Mouse (Mus musculus) lung, adult 2 months (tissue): Measurements from ENCODE around the gene Nap1l1. TPM values are rescaled to one million over a fixed set of nuclear protein-coding genes. Genes with fewer than 3 reads are reported as not detected.
A peak's percentile ranks its signal among the peaks of the same experiment; 100 is the strongest.
"Not testable (repeated sequence)": the region's sequence is repeated elsewhere in the genome, so short reads cannot be mapped to it uniquely, and the experiment has no call there.

Source experiments
- DNase-seq: peaks from one replicate; pipeline ENCODE4 v3.0.0; 2022
- H3K4me1 ChIP-seq: fragments of 200-500 bp; 2 replicates; pipeline ENCODE4 v1.6.1; 2011; ENCODE audit warnings: low read length; ENCODE audit not compliant: control insufficient read depth, insufficient read depth
- H3K4me3 ChIP-seq: fragments of 200-500 bp; replicated peaks from 2 replicates; pipeline ENCODE3; 2011; ENCODE audit warnings: low read depth, mild to moderate bottlenecking, control low read depth, low read length; ENCODE audit errors: extremely low read depth
- CTCF ChIP-seq: fragments of 200-500 bp; IDR thresholded peaks from 2 replicates; pipeline ENCODE4 v1.5.1; 2011; ENCODE audit warnings: mild to moderate bottlenecking, low read length, control low read depth; ENCODE audit not compliant: insufficient read depth
- POLR2A ChIP-seq: fragments of 200-500 bp; IDR thresholded peaks from 2 replicates; pipeline ENCODE4 v1.6.1; 2011; ENCODE audit warnings: low read depth, mild to moderate bottlenecking, control low read depth, low read length, borderline replicate concordance; ENCODE audit errors: extremely low read depth
- WGBS: fragments of 180-500 bp; shearing (Covaris S2); methylation state at CpG from one replicate; pipeline ENCODE4 v1.1.7; 2018; 5-methylcytosine and 5-hydroxymethylcytosine counted together
- polyA plus RNA-seq: library from polyadenylated mRNA; depleted of rRNA; stranded (reverse); fragments of >200 nt; gene quantifications from 2 replicates; pipeline ENCODE4 v1.2.3, GENCODE M21; 2012; rRNA removed

Nap1l1 gene
- polyA plus RNA-seq: 10.8 and 20.7 TPM in 2 replicates

GRCm38 (mm10) chr10:111472686-111473510 lies at the start of gene Nap1l1:
Nap1l1 (plus strand) TSS chr10:111473223.
- peak; percentile 99 for DNase-seq
- TF ChIP-seq CTCF (no peak), POLR2A (peak; percentile 63; the same call in 1 of the 2 replicates)

GRCm38 (mm10) chr10:111426491-111426890 lies 46.5 kb upstream of the Nap1l1 start:
- Histone ChIP-seq H3K4me1 (peaks cover 3% of the 10 kb centered on the region; the same call in 1 of the 2 replicates), H3K4me3 (no peak overlapping the region)
- no peak for DNase-seq
- TF ChIP-seq POLR2A: no peak
- no peak for TF ChIP-seq CTCF
- WGBS: 76% methylated on average over 1 of the region's 1 CpGs

More at GRCm38 (mm10) chr10:111472686-111473510, at the start of gene Nap1l1:
- WGBS: 2% methylated on average over 75 of the region's 80 CpGs
- peak within 1 kb of the TSS; percentile 76 for H3K4me3 ChIP-seq
- peaks cover 6% of the 10 kb centered on the region for H3K4me1 ChIP-seq

GRCm38 (mm10) chr10:111433502-111433901 lies 39.5 kb upstream of the Nap1l1 start:
- Histone ChIP-seq H3K4me3 (no peak overlapping the region), H3K4me1 (no peaks in the 10 kb centered on the region)
- TF ChIP-seq POLR2A: no peak
- TF ChIP-seq CTCF: no peak
- no peak for DNase-seq
- WGBS: 85% methylated on average over 3 of the region's 3 CpGs

- no peak for TF ChIP-seq POLR2A
- TF ChIP-seq CTCF: no peak
- WGBS: 60% methylated on average over 3 of the region's 3 CpGs
- no peaks in the 10 kb centered on the region for H3K4me1 ChIP-seq
- H3K4me3 ChIP-seq: no peak overlapping the region
- no peak for DNase-seq
Measured at GRCm38 (mm10) chr10:111441034-111441440, 32.0 kb upstream of the Nap1l1 start.

GRCm38 (mm10) chr10:111444199-111444598 lies 28.8 kb upstream of the Nap1l1 start:
- TF ChIP-seq POLR2A (no peak), CTCF (no peak)
- 38% methylated on average over 9 of the region's 9 CpGs for WGBS
- DNase-seq: no peak
- Histone ChIP-seq H3K4me1 (no peaks in the 10 kb centered on the region), H3K4me3 (no peak overlapping the region)

GRCm38 (mm10) chr10:111445939-111446671 lies 26.9 kb upstream of the Nap1l1 start:
- WGBS: 21% methylated on average over 9 of the region's 9 CpGs
- TF ChIP-seq CTCF (no peak), POLR2A (no peak)
- Histone ChIP-seq H3K4me3 (no peak overlapping the region), H3K4me1 (no peaks in the 10 kb centered on the region)
- no peak for DNase-seq

GRCm38 (mm10) chr10:111446672-111447008 lies 26.4 kb upstream of the Nap1l1 start:
- WGBS: 96% methylated on average over 3 of the region's 3 CpGs
- not testable (repeated sequence) for DNase-seq, H3K4me1 ChIP-seq, H3K4me3 ChIP-seq

GRCm38 (mm10) chr10:111449662-111450061 lies 23.4 kb upstream of the Nap1l1 start:
- WGBS: 71% methylated on average over 5 of the region's 5 CpGs
- not testable (repeated sequence) for H3K4me3 ChIP-seq, DNase-seq, H3K4me1 ChIP-seq

- H3K4me1 ChIP-seq: no peaks in the 10 kb centered on the region
- H3K4me3 ChIP-seq: no peak overlapping the region
- TF ChIP-seq POLR2A (no peak), CTCF (no peak)
- WGBS: 84% methylated on average over 1 of the region's 1 CpGs
- DNase-seq: no peak
Measured at GRCm38 (mm10) chr10:111451683-111452322, 21.2 kb upstream of the Nap1l1 start.
